Mouse (Mus musculus): ENCODE measurements around the gene Ebf1. TPM values are rescaled to one million over a fixed set of nuclear protein-coding genes. Genes with fewer than 3 reads are reported as not detected.

The Ebf1 gene
- total RNA-seq, 2 experiments from 2014 or later: 4.2 to 4.6 TPM

- no peak for DNase-seq (ENCODE audit: low spot score in 2 of 2)
- intact Hi-C loops (cut with DNase I): loop anchor here (5.0 kb wide), 1 partner anchor 1307 kb away; no protein-coding TSS in a partner anchor
These were observed 73.1 kb downstream of the Ebf1 start for GRCm38 (mm10) chr11:44690265-44690572.

- intact Hi-C loops (cut with DNase I): no loop called here
- no peak for DNase-seq (ENCODE audit: low spot score in 2 of 2)
These were observed 78.3 kb downstream of the Ebf1 start for GRCm38 (mm10) chr11:44695416-44695815.

GRCm38 (mm10) chr11:44696539-44697201 is 79.6 kb downstream of the Ebf1 start:
- intact Hi-C loops (cut with DNase I): no loop called here
- DNase-seq (ENCODE audit: low spot score in 2 of 2): no peak

- intact Hi-C loops (cut with DNase I): no loop called here
- no peak for DNase-seq (ENCODE audit: low spot score in 2 of 2)
These were observed 83.1 kb downstream of the Ebf1 start for GRCm38 (mm10) chr11:44700181-44700580.

DNA sequence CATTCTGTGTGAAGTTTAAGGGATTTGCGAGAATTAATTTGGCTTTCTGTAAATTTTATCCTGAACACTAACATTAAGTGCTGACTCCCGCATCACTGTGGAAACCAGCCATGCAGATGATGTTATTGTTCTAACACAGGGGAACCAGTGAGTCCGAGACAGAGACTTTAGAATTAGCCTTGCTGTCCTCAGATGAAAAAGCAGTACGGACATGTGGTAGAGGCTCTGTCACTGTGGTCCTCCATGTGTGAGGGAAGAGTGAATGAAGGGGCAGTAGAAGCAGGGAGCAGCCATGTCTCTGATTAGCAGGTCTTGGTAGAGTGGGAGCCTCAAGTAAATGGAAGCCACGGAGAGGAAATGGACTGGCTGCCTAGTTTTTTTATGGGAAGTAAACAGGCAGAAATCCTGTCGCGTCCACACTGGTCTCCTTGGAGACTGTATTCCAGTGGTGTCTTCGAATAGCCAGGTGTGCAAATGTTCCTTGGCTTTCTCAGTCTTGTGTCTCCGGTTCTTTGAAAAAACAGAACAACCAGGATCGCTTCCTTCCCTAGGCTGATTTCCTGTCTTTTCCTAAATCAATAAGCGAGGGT is 84.2 kb downstream of the Ebf1 start:
- DNase-seq (ENCODE audit: low spot score in 2 of 2): no peak
- intact Hi-C loops (cut with DNase I): no loop called here

DNA sequence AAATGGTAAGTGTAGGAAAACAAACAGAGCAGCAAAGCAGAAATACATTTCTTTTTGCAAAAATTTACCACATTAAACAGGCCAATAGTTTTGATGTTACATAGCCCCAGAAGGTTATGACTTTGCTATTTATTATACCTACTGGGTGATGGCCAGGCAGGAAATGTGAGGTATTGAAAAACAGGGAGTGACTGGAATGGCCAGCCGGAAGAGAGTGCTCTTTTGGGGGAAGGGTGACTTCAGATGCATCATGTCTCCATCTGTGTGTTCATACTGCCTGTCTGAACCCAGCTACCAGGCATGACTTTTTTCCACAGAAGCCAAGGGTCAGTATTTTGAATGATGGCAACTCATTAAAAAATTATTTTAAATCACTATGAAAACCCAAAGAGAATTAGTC is 84.7 kb downstream of the Ebf1 start:
- no peak for DNase-seq (ENCODE audit: low spot score in 2 of 2)
- intact Hi-C loops (cut with DNase I): no loop called here

DNA sequence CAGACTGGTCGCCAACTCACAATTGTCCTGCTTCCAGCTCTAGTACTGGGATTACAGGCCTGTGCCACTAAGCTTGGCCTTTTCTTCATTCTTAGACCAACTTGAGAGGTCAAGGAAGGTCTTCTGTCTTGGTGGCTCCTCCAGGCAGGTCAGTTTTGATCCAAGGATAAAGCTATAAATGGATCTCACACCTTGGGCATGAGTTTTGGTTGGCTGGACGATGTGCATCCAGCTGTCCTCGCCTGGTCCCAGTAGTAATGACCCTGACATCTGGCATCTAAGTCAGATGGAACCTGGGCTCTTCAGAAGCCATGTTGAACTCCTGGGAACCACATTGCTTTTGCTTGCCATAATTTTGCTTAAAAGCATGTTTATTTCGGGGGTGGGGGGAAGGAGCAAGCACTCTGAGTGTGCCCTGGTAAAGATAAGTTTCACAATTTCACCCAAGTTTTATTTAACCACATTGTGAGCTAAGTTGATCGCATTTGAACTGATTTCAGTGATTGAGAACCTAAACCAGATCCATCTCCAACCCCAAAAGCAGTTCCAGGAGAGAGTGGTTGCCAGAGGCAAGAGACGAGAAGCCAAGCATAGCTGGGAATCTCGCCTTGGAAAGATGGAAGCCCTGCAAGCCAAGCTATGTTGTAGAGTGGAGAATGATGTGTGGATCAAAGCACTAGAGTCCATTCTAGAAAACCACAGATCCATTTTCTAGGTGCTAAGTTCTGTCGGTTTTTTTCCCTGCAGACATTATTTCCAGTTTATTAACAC is 85.8 kb downstream of the Ebf1 start:
- intact Hi-C loops (cut with DNase I): no loop called here
- no peak for DNase-seq (ENCODE audit: low spot score in 2 of 2)

DNA sequence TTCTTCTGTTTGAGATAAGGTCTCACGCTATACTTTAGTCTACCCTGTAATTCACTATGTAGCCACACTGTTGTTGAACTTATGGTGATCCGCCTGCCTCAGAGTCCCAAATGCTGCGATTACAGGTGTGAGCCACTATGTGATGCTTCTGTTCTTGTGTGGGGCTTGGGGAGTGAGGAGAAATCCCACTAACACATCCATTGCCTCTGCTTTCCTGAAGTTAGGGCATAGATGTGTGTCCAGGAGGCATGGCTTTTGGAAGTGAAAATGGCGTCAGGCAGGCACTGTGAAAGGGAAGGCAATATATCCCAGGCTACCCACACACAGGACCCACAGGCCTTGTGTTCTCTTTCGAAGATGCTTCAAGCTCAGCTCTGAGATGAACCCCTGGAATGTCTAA is 86.8 kb downstream of the Ebf1 start:
- no peak for DNase-seq (ENCODE audit: low spot score in 2 of 2)
- intact Hi-C loops (cut with DNase I): no loop called here

- intact Hi-C loops (cut with DNase I): no loop called here
- no peak for DNase-seq (ENCODE audit: low spot score in 2 of 2)
These were observed 88.7 kb downstream of the Ebf1 start for GRCm38 (mm10) chr11:44705811-44706210.

DNA sequence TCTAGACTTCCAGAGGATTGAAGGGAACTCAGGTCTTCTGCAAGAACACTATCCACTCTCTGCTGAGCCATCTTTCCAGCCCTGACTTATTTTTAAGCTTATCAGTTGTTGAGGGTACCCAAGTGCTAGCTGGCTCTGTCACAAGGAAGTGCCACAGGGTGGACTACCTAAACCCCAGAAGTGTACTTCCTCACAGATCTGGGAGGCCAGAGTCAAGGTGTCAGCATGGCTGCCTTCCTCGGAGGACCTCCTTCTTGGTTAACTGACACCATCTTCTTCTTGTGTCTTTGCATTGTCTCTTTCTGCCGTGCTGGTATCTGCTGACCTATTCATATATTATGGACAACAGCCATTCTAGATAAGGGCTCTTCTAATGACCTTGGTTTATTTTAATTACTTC is 89.3 kb downstream of the Ebf1 start:
- intact Hi-C loops (cut with DNase I): no loop called here
- DNase-seq (ENCODE audit: low spot score in 2 of 2): no peak

DNA sequence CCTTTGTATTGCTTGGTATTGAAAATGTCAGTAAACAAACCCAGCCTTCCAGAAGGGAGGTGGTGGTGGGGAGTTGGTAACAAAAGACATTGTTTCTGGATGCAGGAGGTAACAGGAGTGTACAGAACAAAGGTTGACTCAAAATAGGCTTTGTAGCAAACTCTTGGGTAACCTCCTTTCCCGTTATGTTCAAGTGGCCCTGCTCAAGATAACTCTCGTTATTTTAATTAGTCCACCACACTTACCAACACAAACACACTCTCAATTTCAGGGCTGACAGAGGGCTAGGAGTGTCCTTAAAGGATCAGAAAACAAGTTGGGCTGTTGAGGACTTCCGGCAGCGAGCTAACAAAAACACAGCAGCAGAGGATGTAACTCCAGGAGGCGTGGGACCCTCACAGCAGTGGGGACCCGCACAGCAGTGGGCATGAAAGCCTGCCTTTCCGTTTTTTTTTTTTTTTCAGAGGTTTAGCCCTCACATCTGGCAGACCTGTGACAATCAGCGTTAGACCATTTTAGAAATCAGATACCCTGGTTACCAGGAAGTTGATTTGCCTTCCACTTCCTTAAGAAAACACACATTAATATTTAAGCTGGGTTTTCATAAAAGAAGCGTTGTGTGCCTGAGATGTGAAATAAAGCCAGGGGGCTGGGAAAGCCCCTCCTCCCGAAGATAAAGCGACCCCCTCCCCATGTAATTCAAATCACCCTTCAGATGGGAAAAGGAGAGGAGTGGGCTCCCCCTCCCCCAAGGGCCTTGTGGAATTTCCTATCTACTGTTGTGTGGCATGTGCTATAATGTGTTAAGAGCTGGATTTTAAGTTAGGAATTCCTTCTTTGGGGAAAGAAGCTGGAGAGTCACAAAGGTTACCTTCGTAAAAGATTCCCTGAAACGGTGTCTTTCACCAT is 90.5 kb downstream of the Ebf1 start:
- DNase-seq (ENCODE audit: low spot score in 2 of 2): no peak
- intact Hi-C loops (cut with DNase I): no loop called here

DNA sequence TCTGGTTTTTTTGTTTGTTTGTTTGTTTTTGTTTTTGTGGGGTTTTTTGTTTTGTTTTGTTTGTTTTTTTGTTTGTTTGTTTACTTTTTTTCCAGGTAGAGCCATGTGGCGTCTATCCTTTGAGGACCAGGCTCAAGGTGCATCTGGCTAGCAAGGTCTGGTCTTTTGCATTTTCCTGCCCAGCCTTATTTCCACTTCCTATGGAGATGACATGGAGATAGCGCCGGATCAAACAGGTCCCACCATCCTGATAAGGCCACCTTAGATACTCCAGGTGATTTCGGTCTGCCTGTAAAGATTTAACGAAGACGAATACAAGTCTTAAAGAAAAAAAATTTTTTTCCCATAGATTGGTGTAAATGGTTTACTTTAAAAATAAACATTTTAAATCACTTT is 91.2 kb downstream of the Ebf1 start:
- intact Hi-C loops (cut with DNase I): no loop called here

GRCm38 (mm10) chr11:44709073-44709618 is 92.0 kb downstream of the Ebf1 start:
- intact Hi-C loops (cut with DNase I): no loop called here
- DNase-seq (ENCODE audit: low spot score in 2 of 2): no peak

More for the DNA sequence above, 91.2 kb downstream of the Ebf1 start:
- DNase-seq (ENCODE audit: low spot score in 2 of 2): no peak

GRCm38 (mm10) chr11:44709869-44710460 is 92.8 kb downstream of the Ebf1 start:
- no peak for DNase-seq (ENCODE audit: low spot score in 2 of 2)
- intact Hi-C loops (cut with DNase I): no loop called here

DNA sequence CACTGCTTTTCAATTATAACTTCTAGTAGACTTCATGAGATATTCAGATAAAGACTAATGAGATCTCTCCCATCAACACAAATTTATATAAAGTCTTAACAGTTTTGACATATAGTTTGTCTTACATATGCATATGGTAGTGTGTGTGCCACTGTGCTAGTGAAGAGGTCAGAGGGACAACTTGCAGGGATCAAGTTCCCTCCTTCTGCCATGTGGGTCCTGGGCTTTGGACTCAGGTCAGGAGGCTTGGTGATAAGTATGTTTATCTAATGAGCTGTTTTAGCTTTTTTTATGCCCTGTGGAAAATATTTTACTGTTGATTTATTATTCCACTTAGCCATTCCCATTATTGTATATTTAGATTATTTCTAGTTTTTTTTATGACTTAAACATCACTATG is 93.7 kb downstream of the Ebf1 start:
- intact Hi-C loops (cut with DNase I): no loop called here
- DNase-seq (ENCODE audit: low spot score in 2 of 2): no peak

DNA sequence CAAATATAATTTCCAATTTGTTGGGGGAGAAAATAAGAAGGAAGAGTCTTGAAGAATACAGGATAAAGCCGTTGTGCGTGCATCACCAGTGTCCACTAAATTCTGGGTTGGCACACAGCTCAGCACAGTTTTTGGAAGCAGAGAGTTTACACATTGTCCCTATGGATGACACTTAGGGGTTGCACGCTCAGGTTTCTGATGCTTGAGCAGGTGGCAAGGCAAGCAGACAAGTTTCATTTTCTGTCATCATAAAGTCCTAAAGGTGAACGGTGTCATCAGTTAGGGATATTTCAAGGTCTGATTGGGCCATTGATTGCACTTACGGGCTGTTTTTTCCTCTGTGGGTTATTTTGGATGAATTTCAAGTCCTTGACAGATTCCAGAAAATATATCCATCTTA is 97.1 kb downstream of the Ebf1 start:
- no peak for DNase-seq (ENCODE audit: low spot score in 2 of 2)
- intact Hi-C loops (cut with DNase I): no loop called here

DNA sequence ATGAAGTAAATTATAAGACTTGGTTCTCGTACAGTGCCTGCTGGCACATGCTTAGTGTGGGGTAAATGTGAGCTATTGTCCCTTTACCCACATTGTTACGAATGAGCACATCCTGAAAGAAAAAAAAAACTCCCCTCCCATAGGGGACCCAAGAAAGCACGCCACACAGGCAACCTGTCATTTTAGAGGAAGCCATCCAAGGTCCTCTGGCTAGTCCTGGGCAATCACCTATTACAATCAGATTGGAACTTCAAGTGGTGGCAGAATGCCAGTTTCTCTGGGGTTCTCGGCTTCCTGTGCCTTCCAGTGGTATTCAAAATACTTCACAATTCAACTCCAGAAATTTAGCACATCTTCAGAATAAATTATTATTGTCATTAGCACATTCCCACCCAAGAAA is 98.7 kb downstream of the Ebf1 start:
- intact Hi-C loops (cut with DNase I): no loop called here
- DNase-seq (ENCODE audit: low spot score in 2 of 2): no peak

DNA sequence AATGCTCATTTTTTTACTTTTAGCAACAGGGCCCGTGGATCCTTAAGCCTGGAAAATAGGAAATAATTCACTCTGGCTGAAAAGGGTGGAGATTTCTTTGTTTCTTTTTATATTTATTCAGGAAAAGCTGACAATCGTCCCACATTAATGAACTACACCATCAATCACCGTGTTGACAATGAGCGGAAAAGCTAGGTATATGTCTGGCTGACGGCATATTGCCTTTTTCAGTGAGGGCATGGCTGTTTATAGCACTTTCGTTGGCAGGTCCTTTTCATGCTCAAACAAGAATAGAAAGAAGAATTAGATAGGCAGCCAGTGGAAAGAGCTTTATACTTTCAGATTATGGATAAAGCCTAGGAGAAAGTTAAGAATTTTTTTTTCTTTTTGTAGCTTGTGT is 99.8 kb downstream of the Ebf1 start:
- intact Hi-C loops (cut with DNase I): no loop called here
- no peak for DNase-seq (ENCODE audit: low spot score in 2 of 2)

DNA sequence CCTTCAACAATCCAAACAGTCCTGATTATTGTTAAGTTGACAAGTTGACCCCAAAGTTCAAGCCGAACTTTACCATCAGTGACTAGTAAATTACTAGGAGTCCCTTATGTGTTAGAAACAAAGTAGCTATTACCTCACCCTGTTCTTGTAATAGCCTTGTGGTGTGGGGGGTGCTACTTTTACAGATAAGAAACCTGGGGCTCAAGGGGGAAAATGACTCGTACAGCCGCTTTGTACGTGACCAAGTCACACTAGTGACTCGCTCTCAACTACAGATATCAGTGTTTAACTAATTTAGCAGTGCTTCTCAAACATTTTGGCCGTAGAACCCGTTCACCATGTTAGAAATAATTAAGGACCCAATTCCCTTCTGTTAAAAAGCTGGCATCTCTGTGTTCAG is 100.5 kb downstream of the Ebf1 start:
- no peak for DNase-seq (ENCODE audit: low spot score in 2 of 2)
- intact Hi-C loops (cut with DNase I): no loop called here
